Mouse (Mus musculus) neural tube, embryonic 12.5 days (tissue): Measurements from ENCODE around the gene Tnf. TPM values are rescaled to one million over a fixed set of nuclear protein-coding genes. Genes with fewer than 3 reads are reported as not detected.

ENCODE experiments used
- ATAC-seq: fragments of 200-750 bp; cut with Nextera tagmentation; 2 replicates; pipeline ENCODE4 v1.8.0; 2017; ENCODE audit warnings: low read depth, mild to moderate bottlenecking, moderate TSS enrichment, moderate library complexity; ENCODE audit not compliant: low FRiP score
- H3K27ac ChIP-seq: fragments of 300-500 bp; sonication (generic); 2 replicates; pipeline ENCODE4 v1.5.1; 2016
- H3K27me3 ChIP-seq: fragments of 300-500 bp; sonication (generic); replicated peaks from 2 replicates; pipeline ENCODE4 v1.6.1; 2016; ENCODE audit warnings: mild to moderate bottlenecking
- H3K36me3 ChIP-seq: fragments of 300-500 bp; sonication (generic); 2 replicates; pipeline ENCODE4 v1.6.1; 2016; ENCODE audit warnings: mild to moderate bottlenecking
- H3K4me1 ChIP-seq: fragments of 300-500 bp; sonication (generic); 2 replicates; pipeline ENCODE4 v1.6.1; 2016
- H3K4me2 ChIP-seq: fragments of 300-500 bp; sonication (generic); replicated peaks from 2 replicates; pipeline ENCODE4 v1.6.1; 2016; ENCODE audit warnings: mild to moderate bottlenecking
- H3K4me3 ChIP-seq: fragments of 300-500 bp; sonication (generic); 2 replicates; pipeline ENCODE4 v1.5.1; 2016
- H3K9ac ChIP-seq: fragments of 300-500 bp; sonication (generic); 2 replicates; pipeline ENCODE4 v1.6.1; 2016; ENCODE audit warnings: mild to moderate bottlenecking
- H3K9me3 ChIP-seq: fragments of 300-500 bp; sonication (generic); 2 replicates; pipeline ENCODE4 v1.6.1; 2016; ENCODE audit warnings: mild to moderate bottlenecking
- WGBS: fragments of 180-500 bp; shearing (Covaris S2); methylation state at CpG from one replicate; pipeline ENCODE4 v1.1.7; 2016; 5-methylcytosine and 5-hydroxymethylcytosine counted together
- polyA plus RNA-seq: library from polyadenylated mRNA; unstranded; fragments of >200 nt; fragmentation: Nextera tagmentation; extraction: Ambion mirVana; gene quantifications from 2 replicates; pipeline ENCODE4 v1.2.1, GENCODE M21; 2016

Tnf gene
- polyA plus RNA-seq, 1 experiment from 2014 or later, result not detected

DNA sequence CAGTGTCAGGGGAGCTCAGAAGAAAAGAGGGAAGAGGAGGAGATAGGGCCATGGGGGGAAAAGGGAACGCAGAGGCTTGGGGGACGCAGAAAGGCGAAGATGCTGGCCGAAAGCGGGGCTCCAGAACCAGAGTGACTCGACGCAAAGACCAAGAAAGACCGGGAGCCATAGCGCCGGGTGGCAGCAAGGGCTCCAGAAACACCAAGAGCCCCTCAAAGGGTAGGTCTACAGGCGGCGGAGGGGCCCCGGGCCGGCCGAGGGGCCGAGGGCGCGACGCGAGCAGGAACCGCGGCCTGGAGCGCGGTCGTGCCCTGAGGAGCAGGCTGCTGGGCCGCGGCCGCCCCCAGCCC, 37.6 kb downstream of the Tnf start:
- H3K27me3 ChIP-seq, result no peaks in the 10 kb centered on the region
- peaks cover 29% of the 10 kb centered on the region for H3K36me3 ChIP-seq
- ATAC-seq, result no peak
- H3K9ac ChIP-seq, result peak overlapping the region; percentile 100
- H3K4me3 ChIP-seq, result peak overlapping the region; percentile 99
- H3K27ac ChIP-seq, result peak overlapping the region; percentile 89
- H3K4me1 ChIP-seq, result peaks cover 30% of the 10 kb centered on the region
- H3K9me3 ChIP-seq, result no peaks in the 10 kb centered on the region
- 0% methylated on average over 26 of the region's 28 CpGs for WGBS
- peak overlapping the region; percentile 92 for H3K4me2 ChIP-seq

DNA sequence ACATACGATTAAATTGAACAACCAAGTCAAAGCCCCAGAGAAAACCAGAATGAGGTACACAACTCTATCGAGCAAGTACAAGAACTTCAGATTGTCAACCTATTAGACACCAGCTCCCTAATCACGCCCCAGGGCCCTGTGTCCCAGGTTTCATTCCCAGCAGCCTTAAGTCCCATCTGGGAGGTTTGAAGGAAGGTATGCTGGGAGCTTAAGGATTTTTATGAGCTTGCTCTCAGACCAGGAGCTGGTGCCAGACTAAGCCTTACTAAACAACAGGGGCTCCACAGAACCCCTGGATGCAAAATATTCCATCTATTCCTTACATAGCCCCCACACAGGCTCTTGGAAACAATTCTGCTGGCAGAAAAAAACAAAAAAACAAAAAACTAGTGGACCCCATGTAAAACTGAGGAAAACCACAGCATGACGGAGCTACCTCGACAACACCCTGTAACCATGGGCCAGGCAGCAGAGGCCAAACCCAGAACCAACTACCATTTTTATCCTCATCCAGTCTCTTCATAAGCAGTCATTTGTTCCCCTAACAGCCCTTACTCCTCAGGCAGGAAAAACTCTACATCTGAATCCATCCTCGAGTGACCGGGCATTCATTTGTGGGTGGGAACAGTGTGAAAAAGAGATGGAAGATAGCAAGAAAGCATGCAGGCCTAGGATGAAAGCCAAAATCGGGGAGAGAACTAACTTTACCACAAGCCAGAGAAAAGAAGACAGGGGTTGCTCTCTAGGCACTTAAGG, 38.3 kb downstream of the Tnf start:
- peaks cover 30% of the 10 kb centered on the region for H3K4me1 ChIP-seq
- H3K9me3 ChIP-seq, result no peaks in the 10 kb centered on the region
- peak overlapping the region; percentile 100 for H3K9ac ChIP-seq
- H3K27me3 ChIP-seq, result no peaks in the 10 kb centered on the region
- H3K4me2 ChIP-seq, result peak overlapping the region; percentile 92
- no peak for ATAC-seq
- peak overlapping the region; percentile 99 for H3K4me3 ChIP-seq
- WGBS, result 24% methylated on average over 8 of the region's 8 CpGs
- H3K36me3 ChIP-seq, result peaks cover 36% of the 10 kb centered on the region
- no peak overlapping the region; the same call in 1 of the 2 replicates for H3K27ac ChIP-seq

DNA sequence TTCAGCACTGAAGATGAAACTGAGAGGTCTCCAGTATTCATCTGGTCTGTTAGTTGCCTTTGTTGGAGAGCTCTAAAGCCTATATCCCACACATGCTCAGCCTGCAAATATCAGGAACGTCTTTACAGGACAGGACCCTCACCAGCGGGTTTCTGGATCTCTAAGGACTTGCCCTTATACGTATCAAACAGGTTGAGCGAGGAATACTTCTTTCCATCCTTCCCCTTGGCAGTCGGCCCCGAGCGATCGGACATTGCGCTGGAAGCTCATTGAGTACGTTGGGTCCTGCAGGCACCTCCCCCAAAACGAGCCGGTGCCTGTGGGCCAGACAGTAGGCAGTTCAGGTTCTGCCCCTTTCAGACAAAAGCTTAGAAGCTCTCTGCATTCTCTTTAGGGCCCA, 39.1 kb downstream of the Tnf start:
- Histone ChIP-seq H3K4me3 (peak overlapping the region; percentile 99), H3K36me3 (peaks cover 44% of the 10 kb centered on the region), H3K4me2 (peak overlapping the region; percentile 92), H3K4me1 (peaks cover 30% of the 10 kb centered on the region), H3K27ac (no peak overlapping the region), H3K9me3 (no peaks in the 10 kb centered on the region), H3K27me3 (no peaks in the 10 kb centered on the region), H3K9ac (peak overlapping the region; percentile 100)
- no peak for ATAC-seq
- WGBS, result 69% methylated on average over 12 of the region's 12 CpGs

DNA sequence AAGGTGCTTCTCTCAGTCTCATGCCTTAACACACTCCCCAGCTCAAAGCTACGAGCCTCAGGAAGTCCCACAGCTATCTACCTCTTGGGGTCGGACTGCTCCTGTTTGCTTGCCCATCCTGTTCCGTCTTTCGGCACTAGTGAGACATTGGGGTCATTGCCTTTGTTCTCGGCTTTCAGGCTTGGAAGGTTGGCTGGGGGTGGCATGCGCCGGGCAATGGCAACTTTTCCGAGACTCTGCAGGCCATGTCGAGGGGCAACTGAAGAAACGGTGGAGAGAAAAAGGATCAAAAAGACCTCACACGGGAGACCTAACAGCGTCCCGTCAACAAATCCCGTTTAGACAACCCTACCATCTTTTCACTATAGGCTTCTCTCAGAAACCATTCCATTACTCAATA, 39.7 kb downstream of the Tnf start:
- peak overlapping the region; percentile 92 for H3K4me2 ChIP-seq
- 84% methylated on average over 14 of the region's 14 CpGs for WGBS
- H3K36me3 ChIP-seq, result peaks cover 50% of the 10 kb centered on the region
- no peak overlapping the region for H3K27ac ChIP-seq
- H3K9me3 ChIP-seq, result no peaks in the 10 kb centered on the region
- H3K4me1 ChIP-seq, result peaks cover 30% of the 10 kb centered on the region
- peak overlapping the region; percentile 99 for H3K4me3 ChIP-seq
- H3K27me3 ChIP-seq, result no peaks in the 10 kb centered on the region
- peak overlapping the region; percentile 100; the same call in 1 of the 2 replicates for H3K9ac ChIP-seq
- ATAC-seq, result no peak

DNA sequence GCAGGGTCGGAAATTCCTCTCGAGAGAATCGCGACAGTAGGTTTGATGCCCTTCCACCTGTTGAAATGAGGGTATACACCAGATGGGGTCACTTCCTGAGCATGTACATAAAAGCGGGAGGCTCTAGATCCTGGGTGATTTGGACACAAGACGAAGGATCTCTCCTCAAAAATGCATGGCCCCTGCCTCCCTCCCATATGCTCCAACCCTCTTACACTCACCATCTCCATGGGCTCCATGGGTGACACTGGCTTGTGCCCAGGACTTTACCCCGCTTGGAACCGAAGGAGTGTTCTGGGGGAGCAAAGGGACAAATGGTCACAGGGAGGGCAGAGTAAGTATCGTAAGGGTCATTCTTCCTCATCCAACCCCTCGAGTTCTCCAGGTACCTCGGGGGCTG, 40.4 kb downstream of the Tnf start:
- Histone ChIP-seq H3K27ac (no peak overlapping the region), H3K4me1 (peaks cover 29% of the 10 kb centered on the region), H3K27me3 (no peaks in the 10 kb centered on the region), H3K4me3 (no peak overlapping the region), H3K9me3 (no peaks in the 10 kb centered on the region), H3K9ac (0 out of 2 replicates have a peak overlapping the region, but pooled peaks have one; percentile 100), H3K4me2 (peak overlapping the region; percentile 92; the same call in 1 of the 2 replicates), H3K36me3 (peaks cover 57% of the 10 kb centered on the region)
- WGBS, result 83% methylated on average over 11 of the region's 11 CpGs
- no peak for ATAC-seq

DNA sequence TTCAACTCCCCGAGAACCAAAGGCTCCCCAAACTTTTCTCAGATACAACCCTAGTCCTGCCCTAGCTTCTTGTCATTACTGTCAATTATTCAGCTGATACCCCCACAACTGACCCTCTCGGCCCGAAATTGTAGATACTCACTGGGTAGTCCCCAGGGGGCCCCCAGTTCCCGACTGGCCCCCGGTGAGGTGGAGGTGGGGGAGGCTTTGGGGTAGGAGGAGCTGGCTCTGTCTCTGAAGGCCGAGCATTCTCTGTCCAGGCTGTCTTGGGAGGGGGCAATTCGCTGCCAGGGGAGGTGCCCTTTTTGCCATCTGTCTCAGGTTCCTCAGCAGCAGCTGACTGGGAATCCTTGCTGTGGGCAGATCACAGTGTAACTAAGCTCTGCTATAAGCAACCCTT, 42.2 kb downstream of the Tnf start:
- WGBS, result 88% methylated on average over 7 of the region's 7 CpGs
- H3K4me2 ChIP-seq, result no peak overlapping the region
- peaks cover 75% of the 10 kb centered on the region for H3K36me3 ChIP-seq
- H3K27me3 ChIP-seq, result no peaks in the 10 kb centered on the region
- H3K27ac ChIP-seq, result no peak overlapping the region
- H3K4me3 ChIP-seq, result no peak overlapping the region
- no peaks in the 10 kb centered on the region for H3K9me3 ChIP-seq
- ATAC-seq, result no peak
- peaks cover 21% of the 10 kb centered on the region for H3K4me1 ChIP-seq
- no peak overlapping the region for H3K9ac ChIP-seq

DNA sequence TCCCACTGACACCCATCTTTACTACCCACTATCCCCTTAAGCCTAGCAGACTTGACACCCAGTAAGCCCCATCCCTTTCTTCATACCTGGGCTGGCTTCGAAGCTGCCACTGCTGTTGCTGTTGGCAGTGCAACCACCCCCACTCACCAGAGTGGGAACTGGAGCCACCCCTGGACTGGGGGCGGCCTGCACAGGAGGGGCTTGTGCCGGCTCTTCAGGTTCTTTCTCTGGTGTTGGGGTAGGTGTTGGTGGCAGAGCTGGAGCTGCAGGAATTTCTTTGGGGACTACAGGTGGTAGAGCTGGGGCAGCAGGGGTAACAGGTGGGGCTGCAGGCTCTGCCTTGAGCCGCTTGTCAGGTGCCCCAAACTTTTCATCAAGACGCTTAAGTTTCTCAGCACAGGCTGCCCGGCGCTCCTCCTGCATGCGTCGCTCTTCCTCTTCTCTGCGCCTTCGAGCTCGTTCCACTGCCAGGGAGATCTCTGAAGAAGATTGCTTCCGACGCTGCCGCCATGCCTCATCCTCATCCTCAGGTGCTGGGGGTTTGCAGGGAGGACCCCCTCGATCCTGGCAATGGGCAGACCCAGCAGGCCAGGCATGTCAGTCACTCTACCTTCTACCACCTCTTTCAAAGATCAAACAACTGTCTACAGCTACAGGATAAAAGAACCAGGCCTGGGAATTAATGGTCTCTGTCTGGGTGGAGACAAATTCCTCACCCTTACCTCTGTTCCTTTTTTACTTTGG, 42.8 kb downstream of the Tnf start:
- H3K9me3 ChIP-seq, result no peaks in the 10 kb centered on the region
- no peak overlapping the region for H3K27ac ChIP-seq
- no peaks in the 10 kb centered on the region for H3K27me3 ChIP-seq
- H3K4me3 ChIP-seq, result no peak overlapping the region
- no peak overlapping the region for H3K9ac ChIP-seq
- no peak overlapping the region for H3K4me2 ChIP-seq
- 95% methylated on average over 16 of the region's 16 CpGs for WGBS
- H3K36me3 ChIP-seq, result peaks cover 81% of the 10 kb centered on the region
- no peak for ATAC-seq
- H3K4me1 ChIP-seq, result peaks cover 21% of the 10 kb centered on the region

DNA sequence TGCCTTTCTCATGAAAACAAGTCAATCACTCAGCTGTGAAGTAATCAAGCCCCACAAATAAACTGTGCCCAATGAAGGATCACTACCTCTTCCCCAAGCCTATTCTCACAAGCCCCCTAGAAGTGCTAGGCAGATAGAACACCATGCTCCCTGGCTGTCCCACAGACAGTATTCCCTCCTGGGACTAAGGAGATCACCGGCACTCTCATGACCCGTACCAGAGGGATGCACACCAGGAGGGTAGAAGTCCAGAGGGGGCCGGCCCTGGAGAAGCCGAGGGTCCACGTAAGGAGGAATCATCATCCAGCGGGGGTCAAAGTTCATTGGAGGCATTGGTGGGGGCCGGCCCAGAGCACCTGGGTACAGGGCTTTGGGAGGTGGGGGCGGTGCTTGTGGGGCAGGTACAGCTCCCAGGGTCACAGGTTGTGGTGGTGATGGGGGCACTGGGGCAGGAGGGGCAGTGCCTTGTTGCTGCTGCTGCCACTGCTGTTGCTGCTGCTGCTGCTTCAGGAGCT, 44.1 kb downstream of the Tnf start:
- ATAC-seq, result no peak
- Histone ChIP-seq H3K9me3 (no peaks in the 10 kb centered on the region), H3K27me3 (no peaks in the 10 kb centered on the region), H3K36me3 (peaks cover 94% of the 10 kb centered on the region), H3K4me1 (peaks cover 13% of the 10 kb centered on the region), H3K9ac (no peak overlapping the region), H3K4me3 (no peak overlapping the region), H3K27ac (no peak overlapping the region), H3K4me2 (no peak overlapping the region)
- 94% methylated on average over 8 of the region's 8 CpGs for WGBS

DNA sequence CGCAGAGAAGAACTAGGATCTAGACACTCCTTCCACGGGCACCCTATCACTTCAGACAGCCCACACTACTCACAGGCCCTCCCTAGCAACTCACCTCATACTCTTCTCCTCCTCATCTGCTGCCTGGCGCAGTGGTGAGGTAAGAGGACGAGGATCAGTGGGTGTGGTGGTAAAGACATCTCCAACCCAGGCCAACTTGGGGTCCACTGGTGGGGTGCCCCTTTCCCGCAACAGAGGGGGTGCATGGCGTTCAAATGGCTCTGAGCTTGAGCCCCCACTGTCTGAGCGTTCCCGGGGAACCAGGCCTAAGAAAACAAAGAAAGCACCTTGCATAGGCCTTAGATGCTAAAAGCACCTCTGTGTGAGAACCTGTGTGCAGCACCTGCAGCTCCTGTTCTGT, 44.6 kb downstream of the Tnf start:
- WGBS, result 95% methylated on average over 8 of the region's 8 CpGs
- peaks cover 8% of the 10 kb centered on the region for H3K4me1 ChIP-seq
- H3K4me2 ChIP-seq, result no peak overlapping the region
- peaks cover 99% of the 10 kb centered on the region for H3K36me3 ChIP-seq
- H3K9ac ChIP-seq, result no peak overlapping the region
- H3K9me3 ChIP-seq, result no peaks in the 10 kb centered on the region
- no peak overlapping the region for H3K4me3 ChIP-seq
- no peak for ATAC-seq
- no peak overlapping the region for H3K27ac ChIP-seq
- H3K27me3 ChIP-seq, result no peaks in the 10 kb centered on the region

DNA sequence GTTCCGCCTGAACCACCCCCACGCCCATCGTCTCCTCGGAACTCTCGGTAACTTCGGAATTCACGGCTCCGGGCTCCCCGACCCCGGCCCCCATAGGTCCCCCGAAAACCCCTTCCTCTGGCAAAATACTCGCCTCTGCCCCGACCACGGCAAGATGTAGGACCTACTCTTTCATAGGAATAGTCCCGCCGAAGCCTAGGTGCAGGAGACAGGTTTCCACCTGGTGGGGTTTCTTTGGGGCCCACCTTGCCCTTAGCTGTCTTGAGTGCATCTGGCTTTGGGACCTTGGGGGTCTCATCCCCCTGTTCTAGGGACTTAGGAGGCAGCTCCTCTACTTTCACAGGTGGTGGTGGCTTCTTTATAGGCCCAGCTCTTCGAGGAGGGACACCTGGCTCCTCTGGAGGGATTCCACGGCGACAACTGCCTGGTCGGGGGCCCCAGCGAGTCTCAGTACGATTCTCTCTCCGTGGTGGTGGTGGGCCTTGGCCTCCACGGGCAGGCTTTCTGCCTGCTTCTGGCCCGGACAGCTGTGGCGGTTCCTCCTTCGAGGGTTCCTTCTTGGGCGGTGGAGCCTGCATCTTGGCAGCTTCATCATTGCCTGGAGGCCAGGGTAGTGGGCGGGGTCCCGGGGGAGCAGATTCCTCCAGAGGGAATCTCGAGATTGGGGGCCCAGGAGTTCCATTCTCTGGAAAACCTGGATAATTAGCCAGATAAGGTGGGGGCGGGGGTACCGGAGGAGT, 45.2 kb downstream of the Tnf start:
- 91% methylated on average over 33 of the region's 33 CpGs for WGBS
- ATAC-seq, result no peak
- no peaks in the 10 kb centered on the region for H3K27me3 ChIP-seq

DNA sequence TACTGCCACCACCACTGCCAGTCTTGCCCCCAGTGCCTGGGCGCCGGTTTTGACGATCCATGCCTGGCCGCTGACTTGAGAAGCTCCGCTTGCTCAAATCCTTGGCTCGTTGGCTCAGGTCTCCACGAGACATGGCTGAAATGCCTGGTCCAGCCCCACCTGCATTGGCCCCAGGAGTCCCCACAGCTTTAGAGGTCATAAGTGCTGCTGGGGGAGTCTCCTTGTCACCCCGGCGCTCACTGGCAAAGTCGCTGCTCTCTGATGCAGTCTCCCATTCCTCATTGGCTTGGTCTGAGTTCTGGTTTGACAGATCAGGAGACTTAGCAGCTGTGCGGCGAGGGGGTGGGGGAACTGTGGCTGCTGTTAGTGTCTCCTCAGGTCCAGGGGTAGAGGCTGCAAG, 46.4 kb downstream of the Tnf start:
- no peak for ATAC-seq

More for the DNA sequence above, 45.2 kb downstream of the Tnf start:
- H3K4me1 ChIP-seq, result 0 out of 2 replicates have a peak, but pooled peaks cover 3% of the 10 kb centered on the region
- H3K4me2 ChIP-seq, result no peak overlapping the region
- H3K4me3 ChIP-seq, result no peak overlapping the region
- H3K36me3 ChIP-seq, result peaks cover 100% of the 10 kb centered on the region
- no peak overlapping the region for H3K9ac ChIP-seq
- H3K9me3 ChIP-seq, result no peaks in the 10 kb centered on the region
- H3K27ac ChIP-seq, result no peak overlapping the region

DNA sequence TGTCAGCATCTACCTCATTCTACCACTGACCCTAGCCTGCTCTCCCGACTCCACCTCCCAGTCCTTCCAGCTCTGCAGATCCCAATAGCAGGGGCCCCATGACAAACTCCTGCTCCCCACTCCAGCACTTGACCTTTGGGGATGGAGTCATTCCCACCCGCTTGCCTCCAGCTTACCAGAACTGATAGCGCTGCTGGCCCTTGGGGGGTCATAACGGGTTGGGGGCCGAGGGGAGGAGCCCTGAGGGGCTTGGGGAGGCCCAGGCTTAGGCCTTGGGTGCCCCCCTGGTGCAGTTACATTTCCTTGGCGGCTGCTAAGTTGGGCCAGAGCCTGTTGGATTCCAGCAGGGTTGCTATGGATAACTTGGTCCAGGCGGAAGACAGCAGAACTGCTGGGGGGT, 47.2 kb downstream of the Tnf start:
- no peak overlapping the region for H3K4me3 ChIP-seq

More for the DNA sequence above, 46.4 kb downstream of the Tnf start:
- Histone ChIP-seq H3K27ac (no peak overlapping the region), H3K36me3 (peaks cover 98% of the 10 kb centered on the region), H3K9ac (no peak overlapping the region), H3K27me3 (no peaks in the 10 kb centered on the region), H3K4me1 (no peaks in the 10 kb centered on the region), H3K9me3 (no peaks in the 10 kb centered on the region), H3K4me3 (no peak overlapping the region), H3K4me2 (no peak overlapping the region)
- 92% methylated on average over 12 of the region's 12 CpGs for WGBS

More for the DNA sequence above, 47.2 kb downstream of the Tnf start:
- Histone ChIP-seq H3K4me1 (no peaks in the 10 kb centered on the region), H3K36me3 (peaks cover 98% of the 10 kb centered on the region), H3K27me3 (no peaks in the 10 kb centered on the region), H3K9me3 (no peaks in the 10 kb centered on the region), H3K27ac (no peak overlapping the region), H3K4me2 (no peak overlapping the region), H3K9ac (no peak overlapping the region)
- 77% methylated on average over 7 of the region's 7 CpGs for WGBS
- no peak for ATAC-seq
